Mouse (Mus musculus) c-Kit-positive CD71-negative TER-119-negative erythroid progenitor cells, embryonic 14.5 days (primary cell): ENCODE measurements around the gene Gm10188.

Experiments
- DNase-seq: peaks from one replicate; pipeline ENCODE4 v3.0.0-alpha.2; 2013; ENCODE audit warnings: low read depth

Gm10188 gene

GRCm38 (mm10) chr1:132194624-132195023 lies 34.9 kb downstream of the Gm10188 start:
- DNase-seq: no peak

GRCm38 (mm10) chr1:132193806-132194205 lies 35.8 kb downstream of the Gm10188 start:
- DNase-seq: no peak

DNA sequence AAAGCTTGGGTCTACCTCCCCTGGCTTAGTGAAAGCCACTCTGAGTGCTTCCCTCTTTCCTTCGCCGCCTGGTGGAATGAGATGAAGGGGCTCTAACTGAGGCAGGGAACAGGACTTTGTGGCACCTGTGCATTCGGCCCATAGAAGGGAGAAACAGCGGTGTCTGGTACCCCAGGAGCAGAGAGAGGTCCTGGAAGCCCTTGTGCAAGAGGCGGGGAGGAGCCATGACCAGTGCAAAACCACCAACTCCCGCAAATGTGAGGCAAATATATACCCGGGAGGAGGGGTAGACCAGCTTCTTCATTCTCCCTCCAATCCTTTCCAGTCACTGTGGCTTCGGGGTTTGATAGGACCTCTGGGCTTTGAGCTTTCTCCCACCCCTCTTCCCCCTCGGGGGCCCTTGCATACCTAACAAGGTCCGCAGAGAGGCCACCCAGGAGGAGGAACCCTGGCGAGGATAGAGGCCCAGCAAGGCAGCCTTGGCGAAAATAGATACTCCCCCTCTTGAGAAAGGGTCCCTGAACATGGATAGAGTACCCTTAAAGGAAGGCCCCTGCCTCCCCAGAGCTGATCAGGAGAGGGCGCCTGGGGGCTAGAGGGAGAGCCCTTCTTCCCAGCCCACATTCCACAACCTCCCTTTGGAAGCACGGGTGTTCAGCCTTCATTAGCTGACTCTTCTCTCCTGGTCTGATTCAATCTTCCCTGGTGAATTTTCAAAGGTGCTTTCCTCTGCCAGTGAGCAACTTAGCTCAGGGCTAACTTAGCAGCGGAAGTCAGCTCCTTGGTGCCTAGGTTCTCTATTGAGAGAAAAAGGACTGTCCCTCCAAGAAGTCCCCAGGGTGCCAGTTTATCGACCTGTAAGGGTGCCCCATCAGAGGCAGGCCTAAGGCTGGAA lies 37.5 kb downstream of the Gm10188 start:
- no peak for DNase-seq

GRCm38 (mm10) chr1:132191093-132191785 lies 38.3 kb downstream of the Gm10188 start, which contains the start of the genes Lemd1 and AC124108.1:
TSS of gene Lemd1 (plus strand) at chr1:132191431.
TSS of gene AC124108.1 (plus strand) at chr1:132191457.
- DNase-seq: no peak

GRCm38 (mm10) chr1:132190621-132191092 lies 38.9 kb downstream of the Gm10188 start:
- DNase-seq: no peak

- no peak for DNase-seq
These were observed 39.5 kb downstream of the Gm10188 start for GRCm38 (mm10) chr1:132190040-132190513.

DNA sequence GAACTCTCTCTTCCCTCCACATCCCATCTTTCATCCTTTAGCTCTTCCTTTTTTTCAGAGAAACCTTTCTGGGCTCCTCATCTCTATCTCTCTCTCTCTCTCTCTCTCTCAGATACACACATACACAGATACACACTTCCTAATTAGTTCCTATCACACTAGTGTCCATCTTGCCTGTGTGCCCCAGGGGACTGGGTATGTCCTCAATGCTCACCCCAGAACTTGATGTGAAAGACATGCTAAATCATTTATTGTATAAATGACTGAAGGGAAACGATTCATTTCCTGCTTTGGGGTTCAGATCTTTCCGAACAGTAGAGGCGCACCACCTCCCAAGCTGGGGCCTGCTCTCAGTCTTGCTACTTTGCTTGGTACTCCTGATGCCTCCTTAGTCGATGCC lies 40.3 kb downstream of the Gm10188 start:
- DNase-seq: no peak

DNA sequence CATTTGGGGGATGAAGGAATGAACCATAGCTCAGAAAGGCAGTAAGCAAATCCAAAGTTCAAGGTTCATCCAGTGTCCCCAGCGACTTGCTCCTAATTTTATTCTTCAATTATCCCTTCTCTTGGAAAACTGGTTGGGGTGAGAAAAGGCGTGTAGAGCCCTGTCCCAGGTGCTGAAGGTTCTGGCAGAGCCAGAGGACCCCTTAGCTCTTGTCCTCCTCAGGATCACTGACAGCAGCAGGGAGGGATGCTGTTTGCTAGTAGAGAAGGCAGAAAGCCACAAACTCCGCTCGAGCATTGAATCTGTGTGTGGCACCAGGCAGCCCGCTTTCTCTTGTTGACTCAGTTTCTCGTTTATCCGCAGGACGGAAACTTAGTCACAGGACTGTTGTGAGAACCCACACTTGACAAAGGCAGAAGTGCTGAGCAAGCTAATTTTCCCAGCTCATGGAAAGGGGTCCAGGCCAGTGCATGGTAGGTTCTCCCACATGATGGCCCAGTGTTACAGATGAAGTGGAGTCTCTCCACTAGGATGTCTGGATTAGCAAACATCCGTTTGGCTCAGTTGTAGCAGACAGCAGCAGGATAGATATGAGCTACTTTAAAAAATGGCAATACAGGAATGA lies 41.0 kb downstream of the Gm10188 start:
- DNase-seq: no peak

GRCm38 (mm10) chr1:132186303-132186702 lies 43.3 kb downstream of the Gm10188 start:
- no peak for DNase-seq
